Mouse (Mus musculus) lung, adult 18-20 months (tissue): ENCODE measurements around the gene Sh3bp5.

Source experiments
- DNase-seq, 2 experiments: peaks; one replicate each; pipeline ENCODE4 v3.0.0; 2022; ENCODE audit warnings: mixed read lengths in 2 of 2

The Sh3bp5 gene

DNA sequence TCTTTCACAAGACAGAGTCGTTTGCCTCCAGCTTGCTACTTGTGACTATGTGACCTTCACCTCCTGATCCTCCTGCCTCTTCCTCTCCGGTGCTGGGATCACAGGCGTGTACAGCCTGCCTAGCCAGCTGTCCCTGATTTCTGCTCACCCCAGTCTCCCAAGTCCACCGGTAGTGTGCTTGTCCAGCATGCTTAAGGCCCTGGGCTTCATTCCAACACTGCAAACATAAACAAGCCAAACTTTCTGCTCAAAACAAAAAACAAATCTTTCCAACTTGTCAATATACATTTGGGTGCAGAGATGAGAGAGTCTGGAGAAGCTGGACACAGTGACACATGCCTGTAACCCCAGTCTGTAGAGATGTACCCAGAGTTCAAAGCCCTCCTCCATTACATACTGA lies 3.5 kb downstream of the Sh3bp5 start:
- DNase-seq: no peak

- DNase-seq: no peak
Observed at GRCm38 (mm10) chr14:31431789-31432330, 4.0 kb downstream of the Sh3bp5 start.

DNA sequence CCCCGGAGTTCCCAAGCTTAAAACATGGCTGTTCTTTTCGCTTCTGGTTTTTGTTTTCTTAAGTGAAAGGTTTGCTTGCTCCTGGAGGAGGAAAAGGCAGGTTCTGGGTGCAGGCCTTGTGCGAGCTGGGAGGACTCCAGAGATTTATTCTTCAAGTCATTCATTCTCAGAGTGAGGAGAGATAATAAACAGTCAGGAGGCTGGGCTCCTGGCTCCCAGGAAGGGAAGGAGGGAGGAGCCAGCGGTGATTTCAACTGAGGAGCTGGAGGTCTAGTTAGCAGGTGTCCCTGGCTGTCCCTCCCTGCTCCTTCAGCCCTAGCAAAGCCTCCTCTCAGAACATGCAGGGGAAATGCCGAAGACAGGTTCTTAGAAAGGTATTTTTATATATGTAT lies 6.9 kb downstream of the Sh3bp5 start:
- DNase-seq: no peak

GRCm38 (mm10) chr14:31428211-31429003 lies 7.5 kb downstream of the Sh3bp5 start:
- DNase-seq: peak; percentile 60 to 67

- DNase-seq: peak; percentile 75 to 78
Observed at GRCm38 (mm10) chr14:31422961-31423791, 12.7 kb downstream of the Sh3bp5 start.

DNA sequence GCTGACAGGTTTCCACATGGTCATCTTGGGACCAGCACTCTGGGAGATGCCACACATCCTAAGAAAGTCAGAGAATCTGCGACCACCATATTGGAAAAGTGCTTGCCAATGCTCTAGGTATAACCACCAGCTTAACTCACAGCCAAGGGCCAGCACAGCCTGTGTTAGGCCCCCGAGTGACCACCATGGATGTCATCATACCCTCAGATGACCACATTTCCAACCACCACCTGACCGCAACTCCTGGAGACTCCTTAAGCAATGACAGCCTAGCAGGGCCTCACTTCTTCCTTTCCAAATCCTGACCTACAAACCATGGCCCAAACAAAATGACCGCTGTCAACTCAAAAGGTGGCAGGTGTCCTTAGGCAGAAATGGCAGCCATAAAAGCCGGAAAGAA lies 13.5 kb downstream of the Sh3bp5 start:
- DNase-seq: no peak

DNA sequence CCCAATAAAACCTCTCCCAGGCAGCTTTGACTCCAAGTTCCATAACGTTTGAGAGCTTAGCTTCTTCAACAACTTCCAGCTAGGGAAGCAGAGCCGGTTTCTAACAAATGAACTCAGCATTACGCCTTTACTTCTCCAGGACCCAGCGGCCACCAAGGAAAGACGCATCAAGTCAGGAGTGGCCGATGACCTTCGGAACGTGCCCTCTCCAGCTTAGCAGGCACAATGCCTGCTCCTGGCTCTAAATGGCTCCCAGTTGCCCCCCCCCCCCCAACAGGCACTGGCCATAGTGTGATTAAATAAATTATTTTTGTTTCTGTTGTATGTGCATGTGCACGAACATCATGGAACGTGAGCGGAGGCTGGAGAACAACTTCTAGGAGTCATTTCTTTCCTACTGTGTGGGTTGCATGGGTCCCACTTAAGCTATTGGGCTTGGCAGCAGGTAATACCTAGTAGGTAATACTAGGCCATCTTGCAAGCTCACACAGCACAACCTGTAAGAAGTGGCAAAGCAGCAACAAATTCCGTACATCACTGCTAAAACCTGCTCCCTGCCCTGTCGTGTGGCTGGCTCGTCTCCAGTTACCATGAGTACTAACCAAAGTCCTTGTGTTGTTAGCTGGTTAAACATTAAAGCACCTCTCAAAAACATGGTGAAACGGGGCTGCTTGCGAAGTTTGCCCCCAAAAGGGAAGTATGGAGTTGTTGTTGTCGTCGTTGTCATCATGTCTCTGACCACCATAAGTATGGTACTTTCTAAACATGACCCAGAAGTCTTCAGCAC lies 14.2 kb downstream of the Sh3bp5 start:
- DNase-seq: no peak

GRCm38 (mm10) chr14:31420985-31421384 lies 14.9 kb downstream of the Sh3bp5 start:
- no peak for DNase-seq

DNA sequence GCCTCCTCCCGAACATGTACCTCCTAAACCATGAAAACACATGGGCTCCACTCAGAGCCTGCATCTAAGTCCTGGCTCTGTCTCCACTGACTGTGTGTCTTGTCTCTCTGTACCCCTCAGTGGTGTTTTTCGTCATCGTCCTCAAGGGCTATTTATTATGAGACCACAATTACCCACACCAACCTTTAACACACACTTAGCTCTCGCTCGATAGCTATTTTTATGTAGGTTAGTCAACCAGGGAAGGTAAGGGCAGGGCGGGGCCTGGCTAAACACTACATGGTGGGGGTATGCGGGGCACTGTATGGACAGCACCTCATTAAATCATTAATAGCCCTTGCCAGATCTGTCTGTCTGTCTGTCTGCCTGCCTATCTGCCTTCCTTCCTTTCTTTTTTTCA lies 15.3 kb downstream of the Sh3bp5 start:
- no peak for DNase-seq

DNA sequence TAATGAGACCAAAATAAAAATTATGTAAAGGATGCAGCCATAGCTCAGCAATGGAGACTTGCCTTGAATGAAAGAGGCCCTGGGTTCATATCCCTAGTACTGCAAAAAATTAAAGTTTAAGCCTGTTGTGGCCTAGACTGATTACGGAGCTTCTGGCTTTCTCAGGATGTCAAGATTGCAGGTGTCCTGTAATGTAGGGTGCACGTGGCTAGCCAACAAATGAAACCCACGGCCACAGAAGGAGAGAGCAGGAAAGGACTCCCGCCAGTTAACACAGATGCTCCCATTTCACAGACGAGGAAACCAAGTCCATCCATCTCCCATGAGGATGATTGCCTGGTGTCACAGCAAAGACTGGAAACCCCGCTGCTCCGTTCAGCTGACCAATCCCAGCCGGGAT lies 15.7 kb downstream of the Sh3bp5 start:
- DNase-seq: no peak

DNA sequence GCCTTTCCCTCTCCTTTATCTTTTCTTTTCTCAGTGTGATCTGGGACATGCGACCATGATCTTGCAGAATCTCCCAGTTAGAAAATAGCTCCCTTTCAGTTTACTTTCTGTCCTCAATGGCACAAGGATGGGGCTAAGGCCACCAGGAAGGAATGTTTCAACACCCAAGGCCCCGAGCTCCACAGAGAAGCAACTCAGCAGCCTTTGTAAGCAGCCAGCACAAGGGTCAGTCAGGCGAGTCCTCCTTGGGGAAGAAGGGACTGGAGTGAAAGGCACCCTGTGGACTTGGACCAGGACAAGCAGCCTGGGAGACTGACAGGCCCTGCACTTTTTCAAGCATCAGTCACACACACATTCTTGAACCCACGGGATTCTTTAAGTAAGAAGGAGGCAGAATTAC lies 16.6 kb downstream of the Sh3bp5 start:
- no peak for DNase-seq

GRCm38 (mm10) chr14:31416835-31417549 lies 18.9 kb downstream of the Sh3bp5 start:
- peak; percentile 72 to 83 for DNase-seq

GRCm38 (mm10) chr14:31416411-31416810 lies 19.5 kb downstream of the Sh3bp5 start:
- no peak for DNase-seq

GRCm38 (mm10) chr14:31414967-31415376 lies 20.9 kb downstream of the Sh3bp5 start:
- no peak for DNase-seq

GRCm38 (mm10) chr14:31414235-31414966 lies 21.5 kb downstream of the Sh3bp5 start:
- DNase-seq: no peak

- no peak for DNase-seq
Observed at GRCm38 (mm10) chr14:31413475-31414086, 22.3 kb downstream of the Sh3bp5 start.

DNA sequence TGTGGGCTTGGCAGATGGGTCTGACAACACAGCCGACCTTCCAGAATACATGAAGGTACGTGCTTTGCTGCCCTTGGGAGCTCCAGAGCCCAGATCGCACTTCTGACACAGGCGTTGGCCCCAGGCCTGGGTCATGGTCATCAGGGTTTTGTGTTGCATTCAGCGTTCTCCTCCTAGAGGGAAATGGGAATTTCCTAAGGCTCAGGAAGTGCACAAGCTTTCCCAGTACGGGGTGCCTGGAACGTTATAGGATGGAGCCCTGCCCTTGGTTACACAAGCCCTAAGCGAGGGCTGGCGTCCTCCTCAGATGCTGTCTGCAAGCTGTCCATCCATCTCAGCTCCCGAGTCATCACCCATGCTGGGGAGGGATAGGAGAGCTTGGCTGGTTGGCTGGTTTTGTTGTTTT lies 23.2 kb downstream of the Sh3bp5 start:
- peak; percentile 55 to 68 for DNase-seq

GRCm38 (mm10) chr14:31410737-31411136 lies 25.1 kb downstream of the Sh3bp5 start:
- DNase-seq: no peak

- no peak for DNase-seq
Observed at GRCm38 (mm10) chr14:31410123-31410724, 25.7 kb downstream of the Sh3bp5 start.

- no peak for DNase-seq
Observed at GRCm38 (mm10) chr14:31408666-31409065, 27.2 kb downstream of the Sh3bp5 start.
